Mouse (Mus musculus) cerebellum, adult 2 months (tissue): Measurements from ENCODE around the gene Rpl11.

Experiments
- CTCF ChIP-seq: fragments of 200-500 bp; IDR thresholded peaks from 2 replicates; pipeline ENCODE4 v1.5.1; 2011; ENCODE audit warnings: low read depth, mild to moderate bottlenecking, control low read depth, low read length, moderate library complexity, borderline replicate concordance; ENCODE audit not compliant: insufficient read depth
- POLR2A ChIP-seq: fragments of 200-500 bp; IDR thresholded peaks from 2 replicates; pipeline ENCODE4 v1.6.1; 2011; ENCODE audit warnings: low read length, control low read depth, borderline replicate concordance; ENCODE audit not compliant: insufficient read depth

DNA sequence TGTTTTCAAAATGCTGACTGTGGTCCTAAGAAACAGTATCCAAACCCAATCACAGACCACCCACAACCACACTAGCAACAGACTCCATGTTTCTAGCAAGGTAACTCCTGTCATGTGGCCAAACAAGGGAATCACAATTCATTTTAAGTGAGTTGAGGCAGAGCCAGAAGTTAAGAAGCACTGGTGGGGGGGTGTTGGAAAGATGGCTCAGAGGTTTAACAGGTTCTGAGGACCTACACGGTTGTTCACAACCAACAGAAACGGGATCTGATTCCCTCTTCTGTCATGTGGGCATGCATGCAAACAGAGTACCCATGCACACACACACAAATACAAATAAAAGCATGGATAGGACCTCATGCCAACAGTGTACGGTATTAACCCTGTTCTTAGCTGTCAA is 1.2 kb downstream of the Rpl11 start:
- TF ChIP-seq CTCF (no peak), POLR2A (no peak)
